Mouse (Mus musculus) cerebellum, adult 2 months (tissue): ENCODE data around the gene Gpr25.

Source experiments
- CTCF ChIP-seq: fragments of 200-500 bp; IDR thresholded peaks from 2 replicates; pipeline ENCODE4 v1.5.1; 2011; ENCODE audit warnings: low read depth, mild to moderate bottlenecking, control low read depth, low read length, moderate library complexity, borderline replicate concordance; ENCODE audit not compliant: insufficient read depth
- POLR2A ChIP-seq: fragments of 200-500 bp; IDR thresholded peaks from 2 replicates; pipeline ENCODE4 v1.6.1; 2011; ENCODE audit warnings: low read length, control low read depth, borderline replicate concordance; ENCODE audit not compliant: insufficient read depth

GRCm38 (mm10) chr1:136253472-136253871 lies 7.2 kb downstream of the Gpr25 start:
- TF ChIP-seq CTCF = no peak
- TF ChIP-seq POLR2A = no peak
